In the genomic region with DNA sequence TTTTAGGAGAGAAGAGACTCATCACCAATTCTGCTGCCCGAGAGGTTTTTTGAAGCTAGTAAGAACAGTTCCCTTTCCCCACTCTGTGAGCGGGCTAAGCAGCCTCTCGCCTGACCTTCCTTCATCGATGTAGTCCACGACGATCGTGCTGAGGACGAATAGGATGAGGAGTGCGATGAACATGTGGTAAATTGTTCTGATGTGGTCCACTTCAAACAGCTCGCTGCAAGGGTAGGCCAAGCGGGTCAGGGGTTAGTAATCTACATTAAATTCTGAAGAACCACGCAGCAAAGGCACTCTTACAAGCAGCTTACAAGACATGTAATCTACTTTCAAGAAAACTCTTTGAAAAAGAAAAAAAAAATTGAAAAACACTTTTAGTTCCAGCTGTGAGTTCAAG, we compare ENCODE assay signal across 36 mouse cellular contexts. TPM values are rescaled to one million over a fixed set of nuclear protein-coding genes. Genes with fewer than 3 reads are reported as not detected.
"Had no signal": no experiment of that assay in that cellular context is flagged by ENCODE, and none has a peak within 500 bp of the region (broad histone marks: within the 10 kb centered on the region; RNA-seq: fewer than 3 reads in every experiment).

No protein-coding gene starts in this region.

- DNase-seq: heart, adult 2 months; heart, postnatal 36 days; heart, postnatal 4 days; kidney, adult 11 months; kidney, adult 18-20 months; kidney, adult 2 months; kidney, adult 8-10 months; kidney, adult 9 months; kidney, postnatal 10 days; kidney, postnatal 14 days; kidney, postnatal 25 days; kidney, postnatal 36 days; kidney, postnatal 4 days; layer of hippocampus, postnatal 36 days had no signal

- H3K27ac ChIP-seq: heart, adult 2 months; heart, embryonic 10.5 days; heart, embryonic 13.5 days; heart, embryonic 15.5 days; hindbrain, embryonic 10.5 days; hindbrain, embryonic 12.5 days; hindbrain, embryonic 13.5 days; hindbrain, embryonic 14.5 days; hindbrain, embryonic 15.5 days; hindbrain, postnatal 0 days; intestine, embryonic 15.5 days; kidney, embryonic 15.5 days; kidney, postnatal 0 days had no signal

- H3K4me3 ChIP-seq: heart, adult 2 months; heart, embryonic 10.5 days; heart, embryonic 13.5 days; heart, embryonic 15.5 days; hindbrain, embryonic 10.5 days; hindbrain, embryonic 12.5 days; hindbrain, embryonic 13.5 days; hindbrain, embryonic 15.5 days; intestine, embryonic 15.5 days; kidney, embryonic 15.5 days had no signal

- H3K9ac ChIP-seq: heart, embryonic 13.5 days; heart, embryonic 15.5 days; hindbrain, embryonic 12.5 days; hindbrain, embryonic 13.5 days; hindbrain, embryonic 14.5 days; hindbrain, embryonic 15.5 days; intestine, embryonic 15.5 days; kidney, embryonic 15.5 days had no signal

- H3K9me3 ChIP-seq: heart, embryonic 10.5 days; heart, embryonic 13.5 days; heart, embryonic 15.5 days; hindbrain, embryonic 10.5 days; hindbrain, embryonic 12.5 days; hindbrain, embryonic 13.5 days; hindbrain, embryonic 15.5 days; intestine, embryonic 15.5 days; kidney, embryonic 15.5 days had no signal

- H3K4me2 ChIP-seq: heart, embryonic 11.5 days; heart, embryonic 13.5 days; heart, embryonic 15.5 days; hindbrain, embryonic 12.5 days; hindbrain, embryonic 13.5 days; hindbrain, embryonic 14.5 days; hindbrain, embryonic 15.5 days; intestine, embryonic 15.5 days; kidney, embryonic 15.5 days had no signal

- ATAC-seq: hindbrain, embryonic 16.5 days; hindbrain, postnatal 0 days; inflammation-experienced regulatory T-cells, adult 6 months; intestine, embryonic 15.5 days; intestine, embryonic 16.5 days; intestine, postnatal 0 days had no signal

- H3K4me1 ChIP-seq: heart, embryonic 10.5 days; heart, embryonic 13.5 days; heart, embryonic 15.5 days; hindbrain, embryonic 10.5 days; hindbrain, embryonic 12.5 days; hindbrain, embryonic 13.5 days; hindbrain, embryonic 15.5 days; intestine, embryonic 15.5 days; kidney, embryonic 15.5 days had no signal

- H3K27me3 ChIP-seq: heart, embryonic 13.5 days; heart, embryonic 15.5 days; hindbrain, embryonic 12.5 days; hindbrain, embryonic 13.5 days; hindbrain, embryonic 15.5 days; intestine, embryonic 15.5 days; kidney, embryonic 15.5 days had no signal

RNA-seq across cellular contexts. Expression of gene Axdnd1, which starts 21.3 kb away (rescaled TPM):
- total RNA-seq: heart, adult 2 months; heart, adult 8-10 months; heart, postnatal 25 days; heart, postnatal 36 days; hematopoietic stem cell, adult 5-6 weeks had no signal
- polyA plus RNA-seq: heart, adult 2 months; heart, postnatal 0 days; intestine, postnatal 0 days; kidney, adult 2 months; large intestine, adult 2 months had no signal
